Mouse (Mus musculus) small intestine, adult 2 months (tissue): Measurements from ENCODE around the gene Scgb1b20.

Source experiments
- CTCF ChIP-seq: fragments of 200-500 bp; IDR thresholded peaks from 2 replicates; pipeline ENCODE4 v1.5.1; 2012; ENCODE audit warnings: low read depth, mild to moderate bottlenecking, control low read depth, inconsistent platforms, low read length, moderate library complexity, mixed read lengths; ENCODE audit not compliant: insufficient replicate concordance, insufficient read length; ENCODE audit errors: extremely low read depth
- POLR2A ChIP-seq: fragments of 200-500 bp; IDR thresholded peaks from 2 replicates; pipeline ENCODE4 v1.6.1; 2012; ENCODE audit warnings: low read depth, mild to moderate bottlenecking, control low read depth, inconsistent platforms, low read length, moderate library complexity

DNA sequence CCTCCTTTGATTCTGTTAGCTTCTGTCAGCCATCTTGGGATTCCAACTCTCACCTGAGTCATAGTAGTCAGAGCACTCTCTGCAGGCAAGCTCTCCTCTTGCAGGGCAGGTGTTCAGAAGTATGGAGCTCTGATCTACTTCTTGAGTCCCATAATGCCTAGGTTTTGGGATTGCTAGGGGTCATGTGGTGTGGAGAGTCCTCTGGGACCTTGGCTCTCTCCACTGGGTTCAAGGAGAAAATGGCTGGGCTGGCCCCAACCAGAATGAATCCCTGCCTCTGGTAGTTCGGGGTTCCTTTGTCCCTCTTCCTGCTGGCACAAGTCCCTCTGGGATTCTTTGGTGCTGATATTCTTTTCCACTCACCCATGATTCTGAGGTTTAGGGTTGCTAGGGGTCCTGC, 28.6 kb downstream of the Scgb1b20 start:
- TF ChIP-seq POLR2A (no peak), CTCF (no peak)
